Comparison of ENCODE assay signal across 19 mouse cellular contexts in the genomic region with DNA sequence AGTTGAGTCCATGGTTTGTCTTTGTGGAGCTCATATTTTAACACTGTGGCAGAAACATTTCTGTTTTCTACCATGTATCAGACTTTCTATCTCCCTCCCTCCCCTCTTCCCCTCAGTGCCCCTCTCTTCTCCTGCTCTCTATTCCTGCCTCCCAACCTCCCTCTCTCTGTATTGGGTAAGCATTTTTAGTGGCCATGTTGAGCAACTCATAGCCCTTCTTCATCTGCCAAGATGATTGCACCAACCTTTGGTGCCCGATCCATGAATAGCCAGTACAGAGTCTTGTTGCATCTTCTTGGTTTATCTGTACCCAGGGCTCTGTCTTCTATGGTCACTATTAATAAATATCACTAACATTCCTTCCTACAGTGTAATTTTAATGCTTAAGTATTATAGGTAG.
"Had no signal": no experiment of that assay in that cellular context is flagged by ENCODE, and none has a peak within 500 bp of the region (broad histone marks: within the 10 kb centered on the region; RNA-seq: fewer than 3 reads in every experiment).

No protein-coding gene starts in this region.

- H3K4me2 ChIP-seq: lung, embryonic 14.5 days; midbrain, embryonic 11.5 days; midbrain, embryonic 13.5 days; neural tube, embryonic 13.5 days; neural tube, embryonic 15.5 days had no signal

- H3K9ac ChIP-seq: lung, embryonic 14.5 days; midbrain, embryonic 13.5 days; neural tube, embryonic 13.5 days; neural tube, embryonic 15.5 days had no signal

- H3K36me3 ChIP-seq: midbrain, embryonic 13.5 days; neural tube, embryonic 13.5 days; neural tube, embryonic 15.5 days had no signal

- H3K27ac ChIP-seq: midbrain, embryonic 13.5 days; neural tube, embryonic 13.5 days; neural tube, embryonic 15.5 days had no signal

- H3K27me3 ChIP-seq: megakaryocyte, embryonic 14.5 days; midbrain, embryonic 13.5 days; neural tube, embryonic 13.5 days; neural tube, embryonic 15.5 days had no signal

- DNase-seq: lung, adult 18-20 months; lung, embryonic 14.5 days; lung, postnatal 10 days; lung, postnatal 4 days; retina, postnatal 1 day; right cerebral cortex, adult 18-20 months; right cerebral cortex, postnatal 25 days; right cerebral cortex, postnatal 4 days; spleen, adult 18-20 months; thymus, adult 18-20 months; thymus, postnatal 25 days; thymus, postnatal 4 days had no signal

- ATAC-seq: midbrain, embryonic 13.5 days; midbrain, embryonic 16.5 days had no signal

- H3K4me1 ChIP-seq: megakaryocyte, embryonic 14.5 days; midbrain, embryonic 13.5 days; neural tube, embryonic 13.5 days; neural tube, embryonic 15.5 days had no signal

- H3K9me3 ChIP-seq: megakaryocyte, embryonic 14.5 days; midbrain, embryonic 13.5 days; neural tube, embryonic 13.5 days; neural tube, embryonic 15.5 days had no signal

- H3K4me3 ChIP-seq: megakaryocyte, embryonic 14.5 days; midbrain, embryonic 13.5 days; myocyte; neural tube, embryonic 13.5 days; neural tube, embryonic 15.5 days had no signal
